Mouse (Mus musculus): ENCODE results near the gene Mef2a.

The Mef2a gene

GRCm38 (mm10) chr7:67372729-67373583 lies at the start of gene Mef2a:
TSS of gene Mef2a (minus strand) at chr7:67372858.
- DNase-seq = peak; percentile 98

GRCm38 (mm10) chr7:67421476-67422186 lies 49.0 kb upstream of the Mef2a start:
- peak; percentile 64 to 80 for DNase-seq

GRCm38 (mm10) chr7:67421088-67421475 lies 48.4 kb upstream of the Mef2a start:
- no peak for DNase-seq

GRCm38 (mm10) chr7:67419591-67420314 lies 47.1 kb upstream of the Mef2a start:
- DNase-seq = no peak

- no peak for DNase-seq
Observed at GRCm38 (mm10) chr7:67418122-67418521, 45.5 kb upstream of the Mef2a start.

- DNase-seq = no peak
Observed at GRCm38 (mm10) chr7:67414766-67415165, 42.1 kb upstream of the Mef2a start.

GRCm38 (mm10) chr7:67412686-67413085 lies 40.0 kb upstream of the Mef2a start:
- DNase-seq = no peak

- DNase-seq = no peak
Observed at GRCm38 (mm10) chr7:67407019-67407418, 34.4 kb upstream of the Mef2a start.

GRCm38 (mm10) chr7:67404176-67404575 lies 31.5 kb upstream of the Mef2a start:
- DNase-seq = no peak

- no peak for DNase-seq
Observed at GRCm38 (mm10) chr7:67402353-67402752, 29.7 kb upstream of the Mef2a start.

- DNase-seq = peak in 1 of 2 experiments; percentile 32
Observed at GRCm38 (mm10) chr7:67401379-67401778, 28.7 kb upstream of the Mef2a start.

GRCm38 (mm10) chr7:67390760-67391159 lies 18.1 kb upstream of the Mef2a start:
- DNase-seq = peak; percentile 31 to 66

GRCm38 (mm10) chr7:67390095-67390494 lies 17.4 kb upstream of the Mef2a start:
- DNase-seq = peak in 1 of 2 experiments; percentile 47

- DNase-seq = peak; percentile 44 to 71
Observed at GRCm38 (mm10) chr7:67384942-67385872, 12.5 kb upstream of the Mef2a start.

- peak; percentile 19 to 44 for DNase-seq
Observed at GRCm38 (mm10) chr7:67380174-67381129, 7.8 kb upstream of the Mef2a start.

GRCm38 (mm10) chr7:67376796-67377195 lies 4.1 kb upstream of the Mef2a start:
- DNase-seq = no peak

GRCm38 (mm10) chr7:67373975-67374374 lies 1.3 kb upstream of the Mef2a start:
- DNase-seq = peak; percentile 35 to 37

- no peak for DNase-seq
Observed at GRCm38 (mm10) chr7:67373584-67373960, 914 bp upstream of the Mef2a start.

GRCm38 (mm10) chr7:67371891-67372672 lies 576 bp downstream of the Mef2a start:
- DNase-seq = peak in 1 of 2 experiments; percentile 55

GRCm38 (mm10) chr7:67371351-67371890 lies 1.2 kb downstream of the Mef2a start:
- no peak for DNase-seq
